Mouse (Mus musculus) lung, embryonic 16.5 days (tissue): ENCODE measurements around the gene Slc2a3. TPM values are rescaled to one million over a fixed set of nuclear protein-coding genes. Genes with fewer than 3 reads are reported as not detected.

Source experiments
- ATAC-seq: fragments of 200-750 bp; cut with Nextera tagmentation; 2 replicates; pipeline ENCODE4 v1.8.0; 2017; ENCODE audit warnings: low read depth, mild to moderate bottlenecking, moderate library complexity
- H3K27ac ChIP-seq: fragments of 300-500 bp; sonication (generic); 2 replicates; pipeline ENCODE4 v1.5.1; 2014; ENCODE audit warnings: mild to moderate bottlenecking, control low read depth, low read length
- H3K27me3 ChIP-seq: fragments of 300-500 bp; sonication (generic); 2 replicates; pipeline ENCODE4 v1.6.1; 2014; ENCODE audit warnings: low read depth, low read length, mixed read lengths; ENCODE audit not compliant: control insufficient read depth, insufficient read depth
- H3K36me3 ChIP-seq: fragments of 300-500 bp; sonication (generic); 2 replicates; pipeline ENCODE4 v1.6.1; 2014; ENCODE audit warnings: low read length; ENCODE audit not compliant: control insufficient read depth, insufficient read depth
- H3K4me1 ChIP-seq: fragments of 300-500 bp; sonication (generic); replicated peaks from 2 replicates; pipeline ENCODE4 v1.6.1; 2014; ENCODE audit warnings: low read length, mixed read lengths; ENCODE audit not compliant: control insufficient read depth, insufficient read depth
- H3K4me2 ChIP-seq: fragments of 300-500 bp; sonication (generic); 2 replicates; pipeline ENCODE4 v1.6.1; 2014; ENCODE audit warnings: low read depth, low read length, control low read depth
- H3K4me3 ChIP-seq: fragments of 300-500 bp; sonication (generic); 2 replicates; pipeline ENCODE4 v1.5.1; 2014; ENCODE audit warnings: mild to moderate bottlenecking, low read length, control low read depth
- H3K9ac ChIP-seq: fragments of 300-500 bp; sonication (generic); 2 replicates; pipeline ENCODE4 v1.6.1; 2014; ENCODE audit warnings: low read length, control low read depth
- H3K9me3 ChIP-seq: fragments of 300-500 bp; sonication (generic); 2 replicates; pipeline ENCODE4 v1.6.1; 2016; ENCODE audit warnings: low read length; ENCODE audit not compliant: control insufficient read depth
- WGBS: fragments of 180-500 bp; shearing (Covaris S2); extraction: QIAGEN DNeasy Blood & Tissue Kit; methylation state at CpG from one replicate; pipeline ENCODE4 v1.1.7; 2014; 5-methylcytosine and 5-hydroxymethylcytosine counted together
- polyA plus RNA-seq: library from polyadenylated mRNA; unstranded; fragments of >200 nt; fragmentation: Nextera tagmentation; extraction: Ambion mirVana; gene quantifications from 2 replicates; pipeline ENCODE4 v1.2.1, GENCODE M21; 2015

Slc2a3 gene
- polyA plus RNA-seq, 1 experiment from 2014 or later: 7.5 TPM

DNA sequence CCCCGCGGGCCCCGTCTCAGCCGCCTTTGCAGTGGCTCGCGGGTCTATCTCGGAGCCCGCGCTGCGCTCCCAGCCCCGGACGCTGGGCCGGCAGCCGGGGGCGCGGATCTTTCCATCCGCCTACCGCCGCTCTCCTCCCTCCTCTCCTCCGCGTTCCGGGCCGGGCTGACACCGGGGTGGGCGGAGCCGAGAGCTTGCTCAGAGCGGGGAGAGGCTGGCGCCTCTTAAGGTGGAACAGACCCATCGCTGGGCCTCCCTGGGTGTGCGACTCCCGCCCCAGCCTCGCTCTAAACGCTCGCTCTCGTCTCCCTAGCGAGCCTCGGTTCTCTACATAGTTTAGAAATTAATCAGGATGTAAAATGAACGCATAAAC, 9.8 kb upstream of the Slc2a3 start:
- peak; percentile 97 for ATAC-seq
- Histone ChIP-seq H3K4me1 (peaks cover 9% of the 10 kb centered on the region; the same call in 1 of the 2 replicates), H3K9me3 (no peaks in the 10 kb centered on the region), H3K27me3 (no peaks in the 10 kb centered on the region), H3K4me2 (peak overlapping the region; percentile 70), H3K27ac (peak overlapping the region; percentile 100), H3K36me3 (no peaks in the 10 kb centered on the region), H3K4me3 (peak overlapping the region; percentile 78), H3K9ac (peak overlapping the region; percentile 81)
- under 1% methylated on average over 35 of the region's 38 CpGs for WGBS

DNA sequence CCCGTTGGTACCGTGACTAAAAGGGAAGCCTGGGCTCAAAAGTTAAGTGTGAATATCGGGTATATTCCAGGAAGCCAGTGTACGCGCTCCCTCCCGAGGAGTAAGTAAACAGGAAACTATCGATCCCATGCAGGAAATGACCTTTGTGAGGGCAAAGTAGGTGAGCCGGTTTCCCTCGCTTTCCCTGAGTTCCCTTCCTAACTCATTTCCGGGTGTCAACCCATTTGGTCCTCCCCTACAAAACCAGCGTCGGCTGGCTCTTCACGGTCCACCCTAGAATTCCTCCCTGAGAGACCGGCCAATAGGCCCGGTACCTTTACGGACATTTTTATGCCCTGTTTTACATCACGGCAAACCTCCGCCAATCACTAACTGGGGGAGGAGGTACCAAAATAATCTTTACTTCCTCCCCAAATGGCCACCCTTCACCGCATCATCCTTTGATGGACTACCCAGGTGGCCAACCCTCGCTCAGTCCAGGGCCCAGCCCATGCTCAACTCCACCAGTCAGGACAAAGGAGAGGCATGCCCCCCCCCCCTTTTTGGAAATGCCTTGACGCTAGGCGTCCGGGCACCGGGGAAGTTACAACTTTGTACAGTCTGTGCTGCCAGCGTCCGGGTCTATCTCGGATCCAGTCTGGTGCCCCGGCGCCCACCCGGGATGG, 9.3 kb upstream of the Slc2a3 start:
- WGBS: under 1% methylated on average over 30 of the region's 30 CpGs
- Histone ChIP-seq H3K9me3 (no peaks in the 10 kb centered on the region), H3K4me3 (peak overlapping the region; percentile 78), H3K36me3 (no peaks in the 10 kb centered on the region), H3K4me1 (peaks cover 9% of the 10 kb centered on the region; the same call in 1 of the 2 replicates), H3K27me3 (no peaks in the 10 kb centered on the region), H3K4me2 (peak overlapping the region; percentile 75), H3K27ac (peak overlapping the region; percentile 100), H3K9ac (peak overlapping the region; percentile 81)
- peak; percentile 99 for ATAC-seq

DNA sequence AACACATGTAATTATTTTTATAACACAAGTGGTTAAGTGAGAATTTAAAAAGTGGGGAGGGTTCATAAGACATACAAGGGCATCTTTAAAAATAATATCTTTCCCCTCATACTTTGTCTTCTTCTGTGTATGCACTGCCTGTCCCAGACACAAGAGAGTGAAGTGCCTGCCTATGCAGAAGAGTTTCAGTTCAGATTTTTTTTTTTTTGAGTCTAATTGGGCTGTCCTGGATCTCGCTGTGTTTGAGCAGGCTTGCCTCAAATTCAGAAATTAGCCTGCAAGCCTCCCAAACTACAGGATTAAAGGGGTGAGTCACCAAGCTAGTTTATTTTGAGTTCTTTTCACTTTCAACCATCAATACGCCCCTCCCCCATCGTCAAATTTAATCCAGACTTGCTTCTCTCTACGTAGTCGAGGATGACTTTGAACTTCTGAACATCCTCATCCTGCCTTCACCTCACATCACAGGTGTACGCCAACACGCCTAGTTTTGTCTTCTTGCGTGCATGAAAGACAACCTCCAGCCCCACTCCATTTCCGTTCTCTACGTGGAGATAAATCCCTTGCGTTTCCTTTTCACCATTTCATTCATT, 8.7 kb upstream of the Slc2a3 start:
- peak overlapping the region; percentile 73 for H3K9ac ChIP-seq
- no peak for ATAC-seq
- H3K27me3 ChIP-seq: no peaks in the 10 kb centered on the region
- H3K4me3 ChIP-seq: peak overlapping the region; percentile 78
- H3K4me1 ChIP-seq: peaks cover 9% of the 10 kb centered on the region; the same call in 1 of the 2 replicates
- WGBS: 1% methylated on average over 11 of the region's 11 CpGs
- peak overlapping the region; percentile 100 for H3K27ac ChIP-seq
- H3K4me2 ChIP-seq: peak overlapping the region; percentile 75
- no peaks in the 10 kb centered on the region for H3K9me3 ChIP-seq
- no peaks in the 10 kb centered on the region for H3K36me3 ChIP-seq

DNA sequence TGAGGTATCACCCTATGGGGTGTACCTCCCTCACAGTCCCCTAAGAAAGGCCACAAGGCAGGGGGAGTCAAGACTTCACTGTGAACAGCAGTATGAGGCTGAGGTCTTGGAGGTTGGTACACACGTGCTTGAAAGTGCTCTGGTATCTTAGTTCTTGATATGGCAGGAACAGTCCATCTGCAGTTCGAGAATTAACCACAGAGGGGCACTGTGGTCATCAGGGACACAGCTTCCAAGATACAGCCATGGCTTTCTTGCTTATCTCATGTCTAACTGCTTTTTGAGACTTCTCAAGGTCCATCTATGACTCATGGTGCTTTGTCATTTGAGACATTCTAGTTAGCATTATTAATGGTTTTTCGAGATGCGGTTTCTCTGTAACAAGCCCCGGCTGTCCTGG, 3.0 kb upstream of the Slc2a3 start:
- Histone ChIP-seq H3K9ac (no peak overlapping the region), H3K4me2 (no peak overlapping the region), H3K27ac (no peak overlapping the region), H3K27me3 (no peaks in the 10 kb centered on the region; the same call in 1 of the 2 replicates), H3K36me3 (no peaks in the 10 kb centered on the region), H3K4me3 (no peak overlapping the region), H3K9me3 (no peaks in the 10 kb centered on the region), H3K4me1 (peaks cover 10% of the 10 kb centered on the region; the same call in 1 of the 2 replicates)
- ATAC-seq: peak; percentile 15; the same call in 1 of the 2 replicates
- WGBS: 13% methylated on average over 5 of the region's 5 CpGs

DNA sequence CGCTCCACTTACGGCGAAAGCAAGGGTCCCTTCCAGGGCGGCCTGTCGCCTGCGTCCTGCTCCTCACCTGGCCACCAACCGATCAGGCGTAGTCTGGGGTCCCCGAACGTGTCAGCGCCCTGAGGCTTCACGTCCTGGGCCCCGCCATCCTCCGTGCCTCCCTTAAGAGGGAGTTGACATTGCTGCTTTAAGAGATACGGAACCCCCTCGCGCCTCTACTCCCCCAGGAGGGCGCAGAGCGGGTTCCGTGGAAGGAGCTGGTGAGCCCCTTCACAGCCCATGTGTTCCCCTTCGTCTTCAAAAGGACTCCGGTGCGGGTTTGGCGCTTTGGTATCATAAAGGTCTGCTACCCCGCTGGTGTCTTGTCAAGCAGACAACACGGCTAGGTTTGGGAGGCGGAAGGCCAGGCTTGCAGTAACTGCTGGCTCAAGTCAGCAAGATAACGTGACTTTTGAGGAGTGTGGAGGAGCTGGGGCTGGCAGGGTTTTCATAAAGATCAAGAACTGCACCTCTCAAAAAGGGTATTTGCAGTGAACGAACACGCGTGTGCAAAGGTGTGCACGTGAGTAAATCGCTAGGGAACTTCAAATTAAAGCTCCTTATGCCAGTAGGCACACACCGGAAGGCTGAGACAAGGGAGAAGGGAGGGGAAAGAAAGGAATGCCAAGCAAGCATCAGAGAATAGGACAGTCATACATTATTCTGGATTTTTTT, 518 bp upstream of the Slc2a3 start:
- Histone ChIP-seq H3K4me2 (peak overlapping the region; percentile 98), H3K9me3 (no peaks in the 10 kb centered on the region), H3K4me1 (peaks cover 10% of the 10 kb centered on the region; the same call in 1 of the 2 replicates), H3K4me3 (peak overlapping the region; percentile 61), H3K36me3 (no peaks in the 10 kb centered on the region), H3K9ac (peak overlapping the region; percentile 79), H3K27ac (no peak overlapping the region), H3K27me3 (no peaks in the 10 kb centered on the region; the same call in 1 of the 2 replicates)
- peak; percentile 59 for ATAC-seq
- 3% methylated on average over 34 of the region's 34 CpGs for WGBS

DNA sequence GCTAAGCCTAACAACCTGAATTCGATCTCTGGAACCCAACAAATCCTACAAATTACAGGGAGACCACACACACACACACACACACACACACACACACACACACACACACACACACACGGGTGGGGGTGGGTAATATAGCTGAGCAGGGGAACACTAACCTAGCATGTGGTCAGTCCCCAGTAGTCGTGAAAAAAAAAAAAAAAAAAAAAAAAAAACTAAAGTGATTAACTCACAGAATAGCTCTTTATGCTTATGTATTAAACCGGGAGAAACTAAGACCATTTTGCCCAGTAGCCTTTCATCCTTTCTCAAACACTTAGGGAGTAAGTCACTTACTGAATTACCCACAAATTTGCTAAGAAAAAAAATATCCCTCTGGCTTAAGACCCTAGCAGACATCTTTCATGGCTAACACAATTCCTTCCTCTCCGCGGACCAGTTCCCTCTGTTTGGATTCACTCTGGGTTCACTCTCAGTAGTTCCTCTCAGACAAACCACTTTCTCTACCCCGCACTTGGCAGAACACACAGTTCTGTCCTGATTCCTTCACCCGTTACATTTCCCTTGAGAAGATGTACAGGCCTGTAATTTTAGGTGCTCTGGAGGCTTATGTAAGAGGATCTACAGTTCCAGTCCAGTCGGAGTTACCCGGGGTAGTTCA, 670 bp downstream of the Slc2a3 start:
- WGBS: 33% methylated on average over 10 of the region's 10 CpGs
- no peaks in the 10 kb centered on the region; the same call in 1 of the 2 replicates for H3K27me3 ChIP-seq
- peak overlapping the region; percentile 59 for H3K27ac ChIP-seq
- H3K4me3 ChIP-seq: peak overlapping the region; percentile 61
- H3K36me3 ChIP-seq: no peaks in the 10 kb centered on the region
- H3K4me2 ChIP-seq: peak overlapping the region; percentile 98
- peak overlapping the region; percentile 79 for H3K9ac ChIP-seq
- ATAC-seq: peak; percentile 6; the same call in 1 of the 2 replicates
- peaks cover 10% of the 10 kb centered on the region; the same call in 1 of the 2 replicates for H3K4me1 ChIP-seq
- H3K9me3 ChIP-seq: no peaks in the 10 kb centered on the region

DNA sequence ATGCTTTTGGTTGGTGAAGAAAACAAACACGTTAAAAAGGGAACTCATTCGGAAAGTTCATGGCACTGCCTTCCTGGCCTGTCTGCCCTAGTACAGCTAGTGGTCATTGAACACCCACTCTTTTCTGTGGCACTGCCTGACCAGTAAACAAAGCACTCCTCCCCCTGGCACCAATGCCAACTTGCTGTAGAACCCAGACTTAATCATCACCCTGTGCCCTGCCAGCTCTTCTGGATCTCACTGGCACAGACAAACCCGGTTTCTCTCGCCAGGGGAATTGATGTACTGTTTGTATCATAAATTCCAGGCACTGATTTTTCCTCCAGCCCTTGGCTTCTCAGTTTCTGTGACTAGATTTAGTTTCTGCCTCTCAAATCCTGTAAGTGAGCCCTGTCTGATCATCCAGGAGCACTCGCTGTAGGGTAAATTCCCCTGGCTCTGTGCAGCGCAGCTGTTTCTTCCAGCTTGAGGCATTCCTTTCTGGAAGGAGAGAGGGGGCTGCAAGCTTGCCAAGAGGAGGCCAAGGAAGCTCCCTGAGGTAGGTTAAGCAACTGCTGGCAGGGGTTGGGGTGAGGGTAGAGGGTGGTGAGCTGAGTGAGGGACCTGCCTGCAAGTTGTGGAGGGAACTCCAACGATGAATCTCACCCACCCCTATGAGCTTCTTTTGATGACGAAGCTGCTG, 6.0 kb downstream of the Slc2a3 start:
- no peak overlapping the region for H3K4me2 ChIP-seq
- no peak for ATAC-seq

DNA sequence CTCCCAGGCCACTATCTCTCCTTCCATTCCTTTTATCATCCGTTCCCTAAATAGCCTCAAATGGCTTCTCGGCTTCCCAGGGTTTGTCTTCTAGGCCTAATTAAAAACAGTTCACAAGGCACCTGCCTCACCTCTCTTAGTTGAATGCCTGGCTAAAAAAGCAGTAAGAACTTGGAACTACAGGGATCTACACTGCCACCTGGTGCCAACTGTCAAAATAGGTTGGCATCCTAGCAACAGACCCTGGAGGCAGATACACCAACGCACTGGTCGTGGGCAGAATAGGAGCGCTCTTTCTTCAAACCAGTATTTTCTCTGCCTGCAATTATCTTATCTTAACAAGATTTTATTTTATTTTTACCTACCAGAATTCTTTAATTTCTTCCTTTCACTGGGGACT, 15.2 kb downstream of the Slc2a3 start:
- H3K4me2 ChIP-seq: no peak overlapping the region
- H3K27ac ChIP-seq: no peak overlapping the region
- no peak overlapping the region for H3K4me3 ChIP-seq
- H3K4me1 ChIP-seq: peaks cover 4% of the 10 kb centered on the region
- no peaks in the 10 kb centered on the region for H3K9me3 ChIP-seq
- H3K36me3 ChIP-seq: no peaks in the 10 kb centered on the region
- no peak for ATAC-seq
- H3K9ac ChIP-seq: no peak overlapping the region
- 34% methylated on average over 5 of the region's 5 CpGs for WGBS
- no peaks in the 10 kb centered on the region for H3K27me3 ChIP-seq

More for the DNA sequence above, 6.0 kb downstream of the Slc2a3 start:
- H3K4me3 ChIP-seq: no peak overlapping the region
- H3K4me1 ChIP-seq: no peaks in the 10 kb centered on the region
- H3K9ac ChIP-seq: no peak overlapping the region
- no peaks in the 10 kb centered on the region for H3K27me3 ChIP-seq
- no peaks in the 10 kb centered on the region for H3K9me3 ChIP-seq
- no peaks in the 10 kb centered on the region for H3K36me3 ChIP-seq
- no peak overlapping the region for H3K27ac ChIP-seq
- 67% methylated on average over 8 of the region's 8 CpGs for WGBS
